ENCODE assay signal across 29 mouse cellular contexts in genomic region chr2:5162756-5163155, GRCm38 (mm10). TPM values are rescaled to one million over a fixed set of nuclear protein-coding genes. Genes with fewer than 3 reads are reported as not detected.
DNase-seq lines count a peak whose midpoint lies in the region; TF ChIP-seq lines count a peak whose summit lies in the region.
"Had no signal": no experiment of that assay in that cellular context is flagged by ENCODE, and none has a peak within 500 bp of the region (broad histone marks: within the 10 kb centered on the region; RNA-seq: fewer than 3 reads in every experiment).

No protein-coding gene starts in this region.

- peaks cover 61% of the 10 kb centered on the region for H3K4me1 ChIP-seq in E14TG2a.4 (replicated peaks; ENCODE audit: low read depth, low read length)
- H3K4me1 ChIP-seq: forebrain, embryonic 12.5 days; lung, embryonic 15.5 days had no signal

- no peaks in the 10 kb centered on the region for H3K9me3 ChIP-seq in E14TG2a.4 (ENCODE audit: low read length)
- H3K9me3 ChIP-seq: embryonic facial prominence, embryonic 10.5 days; embryonic facial prominence, embryonic 15.5 days; forebrain, embryonic 12.5 days; lung, embryonic 15.5 days had no signal

- H3K36me3 ChIP-seq in E14TG2a.4 (ENCODE audit: insufficient read depth, low read length), result peaks cover 4% of the 10 kb centered on the region; the same call in 1 of the 2 replicates
- H3K36me3 ChIP-seq: embryonic facial prominence, embryonic 10.5 days; embryonic facial prominence, embryonic 15.5 days; forebrain, embryonic 12.5 days; lung, embryonic 15.5 days had no signal

- peak overlapping the region; percentile 41 for H3K4me3 ChIP-seq in E14TG2a.4 (replicated peaks; ENCODE audit: low read length)
- H3K4me3 ChIP-seq: embryonic facial prominence, embryonic 10.5 days; embryonic facial prominence, embryonic 15.5 days; forebrain, embryonic 12.5 days; lung, embryonic 15.5 days had no signal

- peak; percentile 83 for DNase-seq in heart, adult 11 months
- DNase-seq in heart, postnatal 4 days, result no peak
- peak; percentile 13 to 14 for DNase-seq in heart, postnatal 10 days
- no peak for DNase-seq in heart, postnatal 36 days
- peak; percentile 66 for DNase-seq in R1 (ENCODE audit: low read depth, low spot score)
- no peak for DNase-seq in thymus, postnatal 36 days
- DNase-seq in embryo, embryonic 10 days (ENCODE audit: low spot score), result no peak
- DNase-seq: adrenal gland, postnatal 25 days; cerebellum, adult 11-12 months; cerebellum, adult 9-11 months; forebrain, postnatal 0 days; gastrocnemius, postnatal 14 days; kidney, adult 9 months; kidney, postnatal 10 days; layer of hippocampus, postnatal 36 days; left cerebral cortex, postnatal 4 days; lung, postnatal 36 days; retina, postnatal 1 day; right cerebral cortex, postnatal 14 days; thymus, postnatal 4 days had no signal

- intact Hi-C loops in heart, postnatal 10 days (cut with DNase I), result no loop called here
- intact Hi-C loops in heart, postnatal 36 days (cut with DNase I), result no loop called here

- H3K27me3 ChIP-seq in E14TG2a.4 (ENCODE audit: insufficient read depth, low read length), result no peaks in the 10 kb centered on the region
- H3K27me3 ChIP-seq: embryonic facial prominence, embryonic 15.5 days; forebrain, embryonic 12.5 days; lung, embryonic 15.5 days had no signal

- TF ChIP-seq CTCF in E14TG2a.4 (conservative IDR thresholded peaks at IDR 0.05; ENCODE audit: low read length), result no peak

RNA-seq across cellular contexts. Expression of gene Ccdc3, which starts 25.2 kb away (rescaled TPM):
- 1 to 10 TPM; 7.4 TPM for total RNA-seq in heart, postnatal 4 days (2021)
- total RNA-seq in heart, postnatal 10 days (2021), result 1 to 10 TPM; 8.2 to 8.6 TPM
- total RNA-seq in heart, postnatal 36 days (2021), result 1 to 10 TPM; 3.2 to 3.7 TPM
- total RNA-seq: common myeloid progenitor, adult 5-6 weeks; hematopoietic stem cell, adult 5-6 weeks; megakaryocyte, adult 5-6 weeks; neutrophil, adult 5-6 weeks had no signal

Comparison
In these comparisons a context has a peak if more than half of its experiments do, and no peak if none do; other contexts are left out.
1. DNase-seq: peak in heart, adult 11 months (single experiment), heart, postnatal 10 days (2 of 2) and R1 (single experiment); none in heart, postnatal 4 days (single experiment), heart, postnatal 36 days (0 of 2), thymus, postnatal 36 days (0 of 2) and embryo, embryonic 10 days (single experiment).